Mouse (Mus musculus): ENCODE results near the gene Gm17555. TPM values are rescaled to one million over a fixed set of nuclear protein-coding genes. Genes with fewer than 3 reads are reported as not detected.

The Gm17555 gene
- polyA plus RNA-seq, 1 experiment from 2014 or later, result not detected

Other genes starting within 250 kb of the Gm17555 start
- gene Fgf7, start 180.4 kb upstream of the Gm17555 start, polyA plus RNA-seq (2014; fragmentation: Nextera tagmentation; extraction: Ambion mirVana), result 0.13 and 0.66 TPM in 2 replicates
- not detected in 2 replicates for gene Fam227b, start 63.1 kb upstream of the Gm17555 start, polyA plus RNA-seq (2014; fragmentation: Nextera tagmentation; extraction: Ambion mirVana)
- gene Dtwd1, start 63.0 kb upstream of the Gm17555 start, polyA plus RNA-seq (2014; fragmentation: Nextera tagmentation; extraction: Ambion mirVana), result 25.7 and 27.0 TPM in 2 replicates